Mouse (Mus musculus): ENCODE results near the gene Lpcat2. TPM values are rescaled to one million over a fixed set of nuclear protein-coding genes. Genes with fewer than 3 reads are reported as not detected.

The Lpcat2 gene
- polyA plus RNA-seq (2015; fragmentation: Nextera tagmentation; extraction: Ambion mirVana), result 12.9 and 15.2 TPM in 2 replicates

DNA sequence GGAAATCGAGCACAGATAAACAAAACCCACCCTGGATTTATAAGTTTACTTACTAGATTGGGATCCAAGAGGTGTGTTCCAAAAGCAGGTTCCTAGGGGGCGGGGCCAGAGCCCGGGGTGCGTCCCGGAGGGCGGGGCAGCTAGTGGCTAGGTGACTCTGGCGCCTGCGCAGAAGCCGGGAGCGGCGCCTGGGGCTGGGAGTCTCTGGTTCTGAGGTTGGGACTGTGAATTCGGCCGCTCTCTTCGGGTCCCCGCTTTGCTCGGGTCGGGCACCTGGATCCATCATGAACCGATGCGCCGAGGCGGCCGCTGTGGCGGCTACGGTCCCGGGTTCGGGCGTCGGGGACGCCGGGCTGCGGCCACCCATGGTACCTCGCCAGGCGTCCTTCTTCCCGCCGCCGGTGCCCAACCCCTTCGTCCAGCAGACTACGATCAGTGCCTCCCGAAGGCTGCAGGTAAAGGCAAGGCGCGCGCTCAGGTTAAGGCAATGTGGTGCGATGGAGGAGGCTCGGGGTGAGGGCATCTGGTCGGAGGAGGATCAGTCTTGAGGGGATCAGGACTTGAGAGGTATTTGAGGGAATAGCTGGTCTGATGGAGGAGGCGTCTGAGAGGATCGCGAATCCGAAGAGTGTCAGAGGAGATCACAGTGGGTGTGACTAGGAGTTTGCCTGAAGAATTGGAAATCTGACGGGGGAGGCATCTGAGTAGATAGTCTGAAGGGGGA is at the start of gene Lpcat2:
Lpcat2 (plus strand) TSS at position 169 of the 724 bp plus-strand sequence.

DNA sequence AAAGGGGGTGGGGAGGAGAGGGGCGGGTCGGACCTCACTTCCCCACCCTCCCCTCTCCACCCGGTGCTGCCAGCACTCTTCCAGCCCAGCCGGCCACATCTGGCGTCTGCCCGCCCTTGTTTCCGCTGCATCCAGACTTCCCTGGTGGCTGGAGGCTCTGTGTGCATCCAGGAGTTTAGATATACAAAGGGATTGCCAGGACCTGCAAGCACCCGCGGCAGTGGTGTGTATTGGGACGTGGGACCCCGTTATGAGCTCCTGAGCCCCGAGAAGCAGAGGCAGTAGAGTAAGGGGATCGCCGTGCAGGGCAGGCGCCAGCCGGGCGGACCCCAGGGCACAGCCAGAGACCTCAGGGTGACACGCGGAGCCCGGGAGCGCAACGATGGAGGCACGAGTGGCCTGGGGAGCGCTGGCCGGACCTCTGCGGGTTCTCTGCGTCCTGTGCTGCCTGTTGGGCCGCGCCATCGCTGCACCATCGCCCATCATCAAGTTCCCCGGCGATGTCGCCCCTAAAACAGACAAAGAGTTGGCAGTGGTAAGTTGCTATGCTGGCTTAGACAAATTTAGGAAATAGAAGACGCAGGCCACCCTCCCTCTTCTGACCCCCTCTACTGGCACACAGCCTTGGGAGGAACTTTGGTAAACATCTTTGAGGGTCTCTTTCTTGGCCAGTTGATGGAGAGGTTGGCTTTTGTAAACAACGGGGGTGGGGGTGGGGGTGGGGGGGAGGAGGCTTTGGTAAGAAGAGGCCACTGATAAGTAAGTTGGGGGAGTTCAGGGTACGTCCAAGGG is 27.7 kb upstream of the Lpcat2 start, which contains the start of gene Mmp2:
Mmp2 (plus strand) TSS at position 49 of the 792 bp plus-strand sequence.

DNA sequence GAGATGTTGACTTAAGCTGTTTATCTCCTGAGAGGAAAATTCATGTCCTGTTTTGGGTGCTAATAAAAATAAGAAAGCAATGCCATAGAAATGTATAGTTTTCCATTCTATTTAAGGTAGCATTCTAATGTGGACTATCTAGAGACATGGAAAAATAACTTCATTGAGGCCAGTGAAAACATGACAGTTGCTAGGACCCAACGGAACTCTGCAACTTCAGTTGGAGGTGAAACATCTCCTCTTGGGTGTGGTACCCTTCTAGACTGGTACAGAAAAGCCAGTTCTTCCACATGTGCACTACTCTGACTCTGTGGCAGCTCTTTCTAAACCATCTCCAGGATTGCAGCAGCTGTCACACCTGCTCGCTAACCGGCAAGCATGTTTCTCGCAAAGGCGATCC is 46.0 kb downstream of the Lpcat2 start, which contains the start of gene Capns2:
Capns2 (plus strand) TSS at position 301 of the 400 bp plus-strand sequence.

GRCm38 (mm10) chr8:92959779-92960178 is 104.6 kb downstream of the Lpcat2 start, which contains the start of gene Slc6a2:
Gene Slc6a2, plus strand, starts transcription at chr8:92960079.

Small RNA genes within 50 kb of the gene (microRNA-seq; reads per million reads assigned to microRNA genes)
- not detected for gene Gm22151

Other genes with a start within 250 kb of the Lpcat2 start
- gene Irx6, start 181.1 kb upstream of the Lpcat2 start, polyA plus RNA-seq (2015; fragmentation: Nextera tagmentation; extraction: Ambion mirVana), result 0.43 and 0.49 TPM in 2 replicates
- gene Mmp2, start 28.0 kb upstream of the Lpcat2 start, polyA plus RNA-seq (2015; fragmentation: Nextera tagmentation; extraction: Ambion mirVana), result 27.3 and 29.9 TPM in 2 replicates
- gene Capns2, start 46.1 kb downstream of the Lpcat2 start, polyA plus RNA-seq (2015; fragmentation: Nextera tagmentation; extraction: Ambion mirVana), result not detected in 2 replicates
- gene Slc6a2, start 104.7 kb downstream of the Lpcat2 start, polyA plus RNA-seq (2015; fragmentation: Nextera tagmentation; extraction: Ambion mirVana), result 0.08 TPM in 1 of 2 replicates, not detected in the other
- not detected in 2 replicates for gene Ces1a, start 192.9 kb downstream of the Lpcat2 start, polyA plus RNA-seq (2015; fragmentation: Nextera tagmentation; extraction: Ambion mirVana)
- gene Ces1b, start 224.7 kb downstream of the Lpcat2 start, polyA plus RNA-seq (2015; fragmentation: Nextera tagmentation; extraction: Ambion mirVana), result not detected in 2 replicates